Mouse (Mus musculus): ENCODE results near the gene Ppia.

DNA sequence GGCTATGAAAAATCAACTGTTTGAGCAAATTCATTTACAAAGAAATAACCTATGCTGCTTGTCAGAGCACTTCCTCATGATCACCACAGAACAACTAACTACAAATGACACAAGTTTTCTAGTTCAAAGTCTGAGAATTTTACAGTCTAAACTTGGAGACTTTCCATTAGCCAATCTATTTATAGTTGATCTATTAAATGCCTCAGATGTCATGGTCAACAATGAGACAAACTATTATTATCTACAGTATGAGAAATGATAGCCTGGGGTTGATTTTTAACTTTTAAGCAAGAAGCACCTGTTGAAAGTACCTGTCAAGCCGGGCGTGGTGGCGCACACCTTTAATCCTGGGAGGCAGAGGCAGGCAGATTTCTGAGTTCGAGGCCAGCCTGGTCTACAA is 27.3 kb downstream of the Ppia start:
- no peak for TF ChIP-seq CTCF (conservative IDR thresholded peaks at IDR 0.05 in 1 of 2, IDR thresholded peaks at IDR 0.05 in 1 of 2; ENCODE audit: low read depth in 2 of 2, low read length in 2 of 2)
- TF ChIP-seq MAX (IDR thresholded peaks at IDR 0.05; ENCODE audit: low read length): no peak
